Mouse (Mus musculus) kidney, postnatal 0 days (tissue): ENCODE data around the gene Mip. TPM values are rescaled to one million over a fixed set of nuclear protein-coding genes. Genes with fewer than 3 reads are reported as not detected.
"Not testable (repeated sequence)": the region's sequence is repeated elsewhere in the genome, so short reads cannot be mapped to it uniquely, and the experiment has no call there.

Experiments
- ATAC-seq: fragments of 200-750 bp; cut with Nextera tagmentation; replicated peaks from 2 replicates; pipeline ENCODE4 v1.8.0; 2017; ENCODE audit warnings: low read depth, moderate number of reproducible peaks, moderate TSS enrichment, moderate library complexity; ENCODE audit not compliant: low FRiP score
- DNase-seq: peaks from one replicate; pipeline ENCODE4 v3.0.0-alpha.2; 2016; ENCODE audit warnings: low spot score
- H3K27ac ChIP-seq: fragments of 300-500 bp; sonication (generic); 2 replicates; pipeline ENCODE4 v1.5.1; 2014; ENCODE audit warnings: mild to moderate bottlenecking
- H3K27me3 ChIP-seq: fragments of 300-500 bp; sonication (generic); 2 replicates; pipeline ENCODE4 v1.6.1; 2014; ENCODE audit warnings: low read length, mixed read lengths; ENCODE audit not compliant: insufficient read depth
- H3K36me3 ChIP-seq: fragments of 300-500 bp; sonication (generic); 2 replicates; pipeline ENCODE4 v1.6.1; 2014; ENCODE audit warnings: low read length, mixed read lengths; ENCODE audit not compliant: insufficient read depth
- H3K4me1 ChIP-seq: fragments of 300-500 bp; sonication (generic); replicated peaks from 2 replicates; pipeline ENCODE4 v1.6.1; 2014; ENCODE audit warnings: antibody characterized with exemption, low read length, mixed read lengths; ENCODE audit not compliant: insufficient read depth
- H3K4me2 ChIP-seq: fragments of 300-500 bp; sonication (generic); 2 replicates; pipeline ENCODE4 v1.6.1; 2014; ENCODE audit warnings: mild to moderate bottlenecking, low read length, moderate library complexity, mixed read lengths
- H3K4me3 ChIP-seq: fragments of 300-500 bp; sonication (generic); replicated peaks from 2 replicates; pipeline ENCODE4 v1.5.1; 2014; ENCODE audit warnings: low read depth, low read length
- H3K9ac ChIP-seq: fragments of 300-500 bp; sonication (generic); 2 replicates; pipeline ENCODE4 v1.6.1; 2014; ENCODE audit warnings: low read depth, low read length
- H3K9me3 ChIP-seq: fragments of 300-500 bp; sonication (generic); replicated peaks from 2 replicates; pipeline ENCODE4 v1.6.1; 2016; ENCODE audit warnings: low read length, inconsistent platforms, mixed read lengths
- CTCF ChIP-seq: IDR thresholded peaks from 2 replicates; pipeline ENCODE4 v1.5.1; 2016; ENCODE audit warnings: antibody characterized with exemption, low read depth, mild to moderate bottlenecking, moderate library complexity
- WGBS: fragments of 180-500 bp; shearing (Covaris S2); extraction: QIAGEN DNeasy Blood & Tissue Kit; methylation state at CpG from one replicate; pipeline ENCODE4 v1.1.7; 2014; 5-methylcytosine and 5-hydroxymethylcytosine counted together
- polyA plus RNA-seq: library from polyadenylated mRNA; unstranded; fragments of >200 nt; fragmentation: Nextera tagmentation; extraction: Ambion mirVana; gene quantifications from 2 replicates; pipeline ENCODE4 v1.2.1, GENCODE M21; 2015

Mip gene
- polyA plus RNA-seq, 1 experiment from 2014 or later: not detected

DNA sequence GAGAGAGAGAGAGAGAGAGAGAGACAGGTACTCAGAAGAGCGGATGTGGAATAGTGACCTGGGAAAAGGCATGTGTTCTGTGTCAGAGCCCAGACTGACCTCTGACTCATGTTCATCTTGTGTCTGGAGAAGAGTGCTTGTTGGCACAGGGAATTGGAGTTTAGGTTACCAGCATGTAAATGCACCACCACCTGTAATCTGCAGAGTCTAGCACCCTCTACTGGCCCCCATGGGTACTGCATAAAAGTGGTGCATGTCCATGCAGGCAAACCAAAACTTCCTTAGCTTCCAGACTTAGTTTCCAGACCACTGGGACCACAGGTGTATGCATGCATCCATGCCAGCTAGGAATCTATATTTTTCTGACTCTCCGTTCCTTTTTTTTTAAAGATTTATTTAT is 39.7 kb upstream of the Mip start:
- no peaks in the 10 kb centered on the region for H3K4me1 ChIP-seq
- DNase-seq (peak; percentile 93), ATAC-seq (peak; percentile 71)
- no peak overlapping the region for H3K4me2 ChIP-seq
- no peaks in the 10 kb centered on the region for H3K36me3 ChIP-seq
- H3K9ac ChIP-seq: no peak overlapping the region
- no peak overlapping the region for H3K27ac ChIP-seq
- H3K9me3 ChIP-seq: no peaks in the 10 kb centered on the region
- TF ChIP-seq CTCF: peak; percentile 99
- no peak overlapping the region for H3K4me3 ChIP-seq
- no peaks in the 10 kb centered on the region for H3K27me3 ChIP-seq
- 51% methylated on average over 2 of the region's 2 CpGs for WGBS

DNA sequence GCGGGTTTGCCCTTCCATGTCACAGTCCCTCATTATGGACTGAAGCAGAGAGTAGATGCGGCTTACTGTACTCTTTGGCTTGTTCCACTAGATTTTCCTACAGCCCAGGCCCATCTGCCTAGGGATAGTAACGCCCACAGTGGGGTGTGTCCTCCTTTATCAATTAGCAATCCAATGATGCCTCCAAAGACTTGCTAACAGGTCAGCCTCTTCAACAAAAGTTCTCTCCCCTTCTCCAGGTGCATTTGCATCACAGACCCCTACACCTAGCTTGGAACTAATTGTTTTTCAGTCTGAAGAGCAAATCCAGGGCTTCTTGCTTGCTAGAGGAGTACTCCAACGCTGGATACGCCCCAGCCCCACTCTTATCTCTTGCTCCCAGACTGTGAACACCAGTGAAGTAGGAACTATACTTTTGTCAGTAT is 38.4 kb upstream of the Mip start:
- Histone ChIP-seq H3K4me3 (no peak overlapping the region), H3K9ac (no peak overlapping the region), H3K4me1 (no peaks in the 10 kb centered on the region), H3K27ac (no peak overlapping the region), H3K4me2 (no peak overlapping the region), H3K9me3 (no peaks in the 10 kb centered on the region), H3K36me3 (no peaks in the 10 kb centered on the region), H3K27me3 (no peaks in the 10 kb centered on the region)
- DNase-seq (no peak), ATAC-seq (no peak)
- no peak for TF ChIP-seq CTCF
- whole genome bisulfite sequencing: 75% methylated on average over 5 of the region's 5 CpGs

DNA sequence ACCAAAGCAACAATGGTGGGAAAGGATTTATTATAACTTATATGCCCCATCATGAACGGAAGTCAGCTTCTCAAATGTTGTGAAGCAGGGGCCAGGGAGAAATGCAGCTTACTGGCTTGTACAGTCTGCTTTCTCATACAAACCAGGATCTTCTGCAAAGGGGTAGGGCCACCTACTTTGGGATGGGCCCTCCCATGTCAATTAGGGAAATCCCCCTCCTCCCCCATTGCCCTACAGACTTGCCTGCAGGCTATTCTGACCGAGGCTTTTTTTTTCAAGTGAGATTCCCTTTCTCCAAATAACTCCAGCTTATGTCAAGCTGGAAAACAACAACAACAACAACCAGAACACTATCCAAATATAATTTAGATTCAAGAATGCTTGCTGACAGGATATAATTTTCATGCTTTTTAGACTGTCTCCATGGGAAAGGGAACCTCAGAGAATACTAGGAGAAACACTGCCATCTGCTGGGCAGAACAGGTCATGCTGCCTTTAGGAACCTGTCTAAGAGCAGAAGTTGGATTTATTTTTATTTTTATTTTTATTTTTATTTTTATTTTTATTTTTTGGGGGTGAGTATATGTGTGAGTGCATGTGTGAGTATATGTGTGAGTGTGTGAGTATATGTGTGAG is 37.3 kb upstream of the Mip start:
- H3K4me2 ChIP-seq: no peak overlapping the region
- no peaks in the 10 kb centered on the region for H3K27me3 ChIP-seq
- H3K4me3 ChIP-seq: no peak overlapping the region
- no peak overlapping the region for H3K9ac ChIP-seq
- H3K9me3 ChIP-seq: no peaks in the 10 kb centered on the region
- ATAC-seq (no peak), DNase-seq (peak; percentile 93)
- no peaks in the 10 kb centered on the region for H3K4me1 ChIP-seq
- no peak overlapping the region for H3K27ac ChIP-seq
- TF ChIP-seq CTCF: peak; percentile 85
- WGBS: 35% methylated on average over 2 of the region's 2 CpGs
- no peaks in the 10 kb centered on the region for H3K36me3 ChIP-seq

DNA sequence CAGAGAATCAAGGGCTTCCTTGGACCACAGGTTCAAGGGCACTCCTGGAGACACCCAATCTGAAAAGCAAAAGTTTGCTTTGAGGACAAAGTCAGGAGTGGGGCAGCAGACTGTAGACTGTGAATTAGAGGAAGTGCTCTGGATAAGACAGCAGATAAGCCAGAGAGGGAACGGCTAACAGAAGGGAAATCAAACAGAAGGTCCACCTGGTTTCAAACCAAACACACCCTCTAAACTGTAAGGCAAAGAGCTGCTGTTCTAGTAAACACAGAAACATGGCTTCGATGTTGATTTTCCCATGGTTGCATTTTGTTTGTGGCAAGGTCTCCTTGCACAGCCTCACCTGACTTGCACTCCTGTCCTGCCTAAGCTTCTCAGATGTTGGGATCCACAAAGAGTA is 34.2 kb upstream of the Mip start:
- Histone ChIP-seq H3K9me3 (no peaks in the 10 kb centered on the region), H3K4me2 (no peak overlapping the region), H3K4me3 (no peak overlapping the region), H3K27me3 (no peaks in the 10 kb centered on the region), H3K9ac (no peak overlapping the region), H3K36me3 (no peaks in the 10 kb centered on the region), H3K4me1 (0 out of 2 replicates have a peak, but pooled peaks cover 3% of the 10 kb centered on the region), H3K27ac (no peak overlapping the region)
- DNase-seq (no peak), ATAC-seq (no peak)
- WGBS: 77% methylated on average over 2 of the region's 2 CpGs
- TF ChIP-seq CTCF: no peak

DNA sequence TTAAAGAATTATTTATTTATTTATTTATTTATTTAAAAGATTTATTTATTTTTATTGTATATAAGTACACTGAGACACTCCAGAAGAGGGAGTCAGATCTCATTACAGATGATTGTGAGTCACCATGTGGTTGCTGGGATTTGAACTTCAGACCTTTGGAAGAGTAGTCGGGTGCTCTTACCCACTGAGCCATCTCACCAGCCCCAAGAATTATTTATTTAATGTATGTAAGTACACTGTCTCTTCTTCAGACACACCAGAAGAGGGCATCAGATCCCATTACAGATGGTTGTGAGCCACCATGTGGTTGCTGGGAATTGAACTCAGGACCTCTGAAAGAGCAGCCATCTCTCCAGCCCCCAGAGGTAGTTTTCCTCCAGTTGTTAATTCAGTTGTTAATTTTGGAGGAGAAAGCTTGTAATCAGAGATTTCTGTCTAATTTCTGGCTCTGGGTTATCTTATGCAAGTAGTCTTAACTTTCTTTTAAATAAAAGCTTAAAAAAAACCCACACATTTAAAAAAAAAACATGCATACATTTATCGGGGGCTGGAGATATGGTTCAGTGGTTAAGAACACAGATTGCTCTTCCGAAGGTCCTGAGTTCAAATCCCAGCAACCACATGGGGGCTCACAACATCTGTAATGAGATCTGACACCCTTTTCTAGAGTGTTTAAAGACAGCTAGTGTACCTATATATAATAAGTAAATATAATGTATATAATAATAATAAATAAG is 33.4 kb upstream of the Mip start:
- H3K27me3 ChIP-seq, H3K4me1 ChIP-seq, H3K27ac ChIP-seq, H3K4me2 ChIP-seq, H3K36me3 ChIP-seq, ATAC-seq, H3K9me3 ChIP-seq, DNase-seq, H3K9ac ChIP-seq, H3K4me3 ChIP-seq: not testable (repeated sequence)
- WGBS: 80% methylated on average over 3 of the region's 3 CpGs

DNA sequence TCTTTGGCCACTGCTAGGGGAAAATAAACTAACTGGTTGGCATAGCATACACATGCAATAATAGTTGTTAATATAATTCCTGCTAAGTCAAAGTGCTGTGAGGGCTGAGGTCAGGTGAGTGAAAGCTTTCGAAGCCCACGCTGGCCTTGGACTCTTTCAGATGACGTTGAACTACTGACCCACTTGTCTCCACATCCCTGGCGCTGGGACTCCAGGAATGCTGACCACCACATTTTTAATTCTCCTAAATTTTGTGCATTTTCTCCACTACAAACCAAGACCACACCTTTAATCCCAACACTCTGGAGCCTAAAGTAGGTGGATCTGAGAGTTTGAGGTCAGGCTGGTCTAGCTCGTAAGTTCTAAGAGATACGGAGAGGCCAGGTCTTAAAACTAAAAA is 32.5 kb upstream of the Mip start:
- Histone ChIP-seq H3K27ac (no peak overlapping the region), H3K9ac (no peak overlapping the region), H3K4me1 (0 out of 2 replicates have a peak, but pooled peaks cover 3% of the 10 kb centered on the region), H3K9me3 (no peaks in the 10 kb centered on the region), H3K4me3 (no peak overlapping the region), H3K4me2 (no peak overlapping the region), H3K36me3 (no peaks in the 10 kb centered on the region), H3K27me3 (no peaks in the 10 kb centered on the region)
- no peak for TF ChIP-seq CTCF
- ATAC-seq: no peak
- 86% methylated on average over 6 of the region's 6 CpGs for WGBS
- no peak for DNase-seq
